Mouse (Mus musculus): ENCODE results near the gene Cd81. TPM values are rescaled to one million over a fixed set of nuclear protein-coding genes. Genes with fewer than 3 reads are reported as not detected.
A peak's percentile ranks its signal among the peaks of the same experiment; 100 is the strongest.

Gene Cd81
- polyA plus RNA-seq, 2 experiments = 48.0 to 120 TPM

DNA sequence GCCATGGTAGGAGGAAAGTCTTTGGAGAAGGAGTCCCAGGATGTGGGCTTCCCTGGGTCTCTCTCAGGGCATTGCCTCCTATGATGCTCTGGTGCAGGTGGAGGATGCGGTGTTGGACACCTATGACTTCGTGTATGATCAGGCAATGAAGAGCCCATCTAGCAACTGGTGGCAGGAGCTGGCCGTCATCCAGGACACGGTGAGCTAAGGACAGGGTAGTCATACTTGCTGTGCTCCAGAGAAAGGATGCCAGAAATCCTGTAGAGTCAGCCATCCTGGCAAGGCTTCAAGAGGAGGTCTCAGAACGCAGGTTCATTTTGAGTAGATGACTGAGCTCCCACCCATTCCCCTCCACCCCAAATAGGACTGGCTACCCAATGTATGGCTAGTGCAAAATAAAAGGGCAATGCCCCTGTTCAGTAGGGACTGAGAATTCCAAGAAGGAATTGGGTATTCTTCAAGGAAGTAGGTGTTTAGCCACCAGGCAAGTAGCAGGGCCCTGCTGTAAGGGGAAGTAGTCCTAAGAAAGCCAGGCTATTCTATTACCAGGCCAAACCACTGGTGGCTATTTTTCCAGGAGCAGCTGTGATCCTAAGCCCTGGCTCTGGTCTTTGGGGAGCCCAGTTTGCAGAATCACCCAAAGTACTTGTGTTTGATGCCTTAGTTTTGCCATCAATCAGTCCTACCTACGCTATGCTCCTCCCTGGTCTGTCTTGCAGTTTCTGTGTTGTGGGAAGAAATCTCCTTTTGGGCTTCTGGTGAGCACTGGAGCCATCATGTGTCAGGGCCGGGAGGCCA lies 37.5 kb upstream of the Cd81 start:
- Histone ChIP-seq H3K9ac (replicated peaks) (no peak overlapping the region), H3K4me2 (ENCODE audit: low read depth) (no peak overlapping the region), H3K4me3 (ENCODE audit: insufficient read depth in 1 of 2, low read depth in 2 of 2, low read length in 2 of 2) (no peak overlapping the region), H3K36me3 (replicated peaks; ENCODE audit: control insufficient read depth, insufficient read depth, low read depth) (no peaks in the 10 kb centered on the region), H3K27ac (no peak overlapping the region), H3K4me1 (replicated peaks; ENCODE audit: control insufficient read depth in 2 of 2, insufficient read depth in 2 of 2, low read length in 1 of 2) (peaks cover 0 to 7% of the 10 kb centered on the region in 2 experiments; a peak in 2 of 4 replicates), H3K9me3 (ENCODE audit: control insufficient read depth, low read length) (no peaks in the 10 kb centered on the region), H3K27me3 (ENCODE audit: control insufficient read depth, insufficient read depth, low read length) (no peaks in the 10 kb centered on the region)
- no peak for DNase-seq (ENCODE audit: low read depth in 3 of 3, low spot score in 3 of 3)
- 85% methylated on average over 7 of the region's 7 CpGs for WGBS (ENCODE audit: insufficient replicate concordance)
- no peak for ATAC-seq (ENCODE audit: insufficient read depth)
- TF ChIP-seq EP300 (IDR thresholded peaks at IDR 0.05; ENCODE audit: low read depth) (no peak), CTCF (IDR thresholded peaks at IDR 0.05; ENCODE audit: low read depth) (no peak)

DNA sequence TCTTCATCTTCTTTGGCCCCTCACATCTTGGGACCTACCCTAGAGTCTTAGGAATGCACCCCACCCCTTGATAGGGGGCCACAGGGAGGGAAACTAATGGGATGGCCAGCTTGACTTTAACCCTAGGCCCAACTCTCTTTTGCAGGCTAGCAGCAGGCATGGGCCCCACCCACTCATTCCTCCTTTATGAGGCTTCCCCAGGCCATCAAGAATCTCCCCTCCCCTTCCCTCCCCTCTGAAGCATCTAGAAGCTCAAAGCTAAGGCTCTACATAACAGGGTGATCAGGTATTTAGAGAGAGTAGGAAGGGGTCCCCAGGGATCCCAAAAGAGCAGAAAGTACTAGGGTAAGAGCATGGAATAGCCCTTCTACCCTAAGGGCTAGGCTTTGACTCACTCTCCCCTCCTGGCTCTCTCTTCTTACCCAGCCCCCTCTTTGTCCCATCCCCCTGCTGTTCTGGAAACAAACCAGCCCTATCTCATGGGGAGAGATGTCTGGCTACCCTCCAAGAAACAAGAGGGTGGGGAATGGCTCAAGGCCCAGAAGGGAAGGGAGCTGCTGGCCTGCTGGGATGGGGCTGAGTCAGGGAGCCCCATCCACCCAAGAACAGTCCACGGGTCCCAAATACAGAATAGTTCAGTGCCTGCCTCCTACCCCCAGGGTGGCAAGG lies 36.6 kb upstream of the Cd81 start:
- Histone ChIP-seq H3K36me3 (replicated peaks; ENCODE audit: control insufficient read depth, insufficient read depth, low read depth) (no peaks in the 10 kb centered on the region), H3K4me2 (ENCODE audit: low read depth) (no peak overlapping the region), H3K9me3 (ENCODE audit: control insufficient read depth, low read length) (no peaks in the 10 kb centered on the region), H3K27me3 (ENCODE audit: control insufficient read depth, insufficient read depth, low read length) (no peaks in the 10 kb centered on the region), H3K27ac (no peak overlapping the region), H3K4me3 (ENCODE audit: insufficient read depth in 1 of 2, low read depth in 2 of 2, low read length in 2 of 2) (no peak overlapping the region), H3K4me1 (replicated peaks; ENCODE audit: control insufficient read depth in 2 of 2, insufficient read depth in 2 of 2, low read length in 1 of 2) (peaks cover 0 to 5% of the 10 kb centered on the region in 2 experiments; a peak in 2 of 4 replicates), H3K9ac (replicated peaks) (no peak overlapping the region)
- WGBS (ENCODE audit: insufficient replicate concordance) = 46% methylated on average over 1 of the region's 1 CpGs
- TF ChIP-seq CTCF (IDR thresholded peaks at IDR 0.05; ENCODE audit: low read depth) (no peak), EP300 (IDR thresholded peaks at IDR 0.05; ENCODE audit: low read depth) (no peak)
- ATAC-seq (ENCODE audit: insufficient read depth) = no peak
- no peak for DNase-seq (ENCODE audit: low read depth in 3 of 3, low spot score in 3 of 3)

DNA sequence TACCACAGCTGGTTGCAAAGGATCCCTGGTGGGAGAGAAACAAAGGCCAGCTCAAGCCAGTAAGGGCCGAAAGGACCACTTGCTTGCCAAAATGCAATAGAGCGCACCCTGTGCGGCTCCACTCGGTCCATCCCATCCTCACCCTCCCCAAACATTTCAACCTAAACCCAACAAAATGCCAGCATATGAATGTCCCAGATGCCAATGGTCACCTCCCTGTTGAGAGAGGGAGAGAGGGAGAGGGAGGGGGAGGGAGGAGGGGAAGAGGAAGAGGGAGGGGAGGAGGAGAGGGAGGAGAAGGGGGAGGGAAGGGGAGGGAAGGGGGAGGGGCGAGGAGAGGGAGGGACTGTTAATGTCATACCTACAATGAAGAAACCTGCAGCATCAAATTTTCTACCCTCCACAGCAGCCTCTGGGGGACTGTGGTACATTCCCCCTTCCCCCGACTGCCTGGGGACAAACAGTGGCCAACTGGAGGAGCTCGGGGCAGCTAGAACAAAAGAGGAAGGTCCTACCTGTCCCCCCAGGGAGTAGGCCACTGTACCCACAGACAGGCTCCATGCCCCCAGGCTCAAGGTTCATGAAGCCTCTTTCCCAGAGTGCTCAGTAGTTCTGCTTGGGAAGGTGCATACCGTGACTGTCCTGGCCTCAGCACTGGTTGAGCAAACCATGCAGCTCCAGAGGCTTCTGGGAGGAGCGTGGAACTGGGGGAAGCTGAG lies 36.0 kb upstream of the Cd81 start:
- Histone ChIP-seq H3K36me3 (replicated peaks; ENCODE audit: control insufficient read depth, insufficient read depth, low read depth) (no peaks in the 10 kb centered on the region), H3K27me3 (ENCODE audit: control insufficient read depth, insufficient read depth, low read length) (no peaks in the 10 kb centered on the region), H3K4me2 (ENCODE audit: low read depth) (no peak overlapping the region), H3K4me3 (ENCODE audit: insufficient read depth in 1 of 2, low read depth in 2 of 2, low read length in 2 of 2) (no peak overlapping the region), H3K9ac (replicated peaks) (no peak overlapping the region), H3K27ac (no peak overlapping the region), H3K4me1 (replicated peaks; ENCODE audit: control insufficient read depth in 2 of 2, insufficient read depth in 2 of 2, low read length in 1 of 2) (peaks cover 0 to 5% of the 10 kb centered on the region in 2 experiments; a peak in 3 of 4 replicates), H3K9me3 (ENCODE audit: control insufficient read depth, low read length) (no peaks in the 10 kb centered on the region)
- DNase-seq (ENCODE audit: low read depth in 3 of 3, low spot score in 3 of 3) = no peak
- 67% methylated on average over 9 of the region's 9 CpGs for WGBS (ENCODE audit: insufficient replicate concordance)
- ATAC-seq (ENCODE audit: insufficient read depth) = peak; percentile 5; the same call in 1 of the 2 replicates
- TF ChIP-seq CTCF (IDR thresholded peaks at IDR 0.05; ENCODE audit: low read depth) = no peak
- TF ChIP-seq EP300 (IDR thresholded peaks at IDR 0.05; ENCODE audit: low read depth) = no peak

DNA sequence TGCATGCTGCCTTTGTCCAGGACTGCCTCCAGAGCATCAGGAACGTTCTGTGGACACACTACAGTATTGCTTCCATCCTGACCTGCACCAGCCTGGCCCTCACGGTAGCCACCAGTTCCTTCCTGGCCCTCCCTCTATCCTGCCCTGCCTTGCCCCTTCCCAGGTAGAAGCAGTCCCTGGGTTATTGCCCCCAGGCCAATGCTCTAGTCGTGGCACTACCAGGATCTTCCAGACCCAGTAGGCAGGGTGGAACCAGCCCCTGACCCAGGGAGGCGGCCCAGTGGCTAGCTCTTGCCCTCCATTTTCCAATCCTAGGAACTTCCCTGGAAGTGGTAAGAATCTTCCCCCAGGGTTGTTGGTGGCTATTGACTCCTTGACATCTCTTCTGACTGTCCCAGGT lies 35.4 kb upstream of the Cd81 start:
- H3K4me2 ChIP-seq (ENCODE audit: low read depth) = no peak overlapping the region
- 69% methylated on average over 4 of the region's 4 CpGs for WGBS (ENCODE audit: insufficient replicate concordance)
- H3K9me3 ChIP-seq (ENCODE audit: control insufficient read depth, low read length) = no peaks in the 10 kb centered on the region
- no peak for ATAC-seq (ENCODE audit: insufficient read depth)
- H3K4me1 ChIP-seq (replicated peaks; ENCODE audit: control insufficient read depth in 2 of 2, insufficient read depth in 2 of 2, low read length in 1 of 2) = peaks cover 0 to 4% of the 10 kb centered on the region in 2 experiments; a peak in 3 of 4 replicates
- no peak for DNase-seq (ENCODE audit: low read depth in 3 of 3, low spot score in 3 of 3)
- TF ChIP-seq CTCF (IDR thresholded peaks at IDR 0.05; ENCODE audit: low read depth) = no peak
- TF ChIP-seq EP300 (IDR thresholded peaks at IDR 0.05; ENCODE audit: low read depth) = no peak
- no peaks in the 10 kb centered on the region for H3K36me3 ChIP-seq (replicated peaks; ENCODE audit: control insufficient read depth, insufficient read depth, low read depth)
- H3K9ac ChIP-seq (replicated peaks) = no peak overlapping the region
- H3K27ac ChIP-seq = no peak overlapping the region
- H3K27me3 ChIP-seq (ENCODE audit: control insufficient read depth, insufficient read depth, low read length) = no peaks in the 10 kb centered on the region
- no peak overlapping the region for H3K4me3 ChIP-seq (ENCODE audit: insufficient read depth in 1 of 2, low read depth in 2 of 2, low read length in 2 of 2)

DNA sequence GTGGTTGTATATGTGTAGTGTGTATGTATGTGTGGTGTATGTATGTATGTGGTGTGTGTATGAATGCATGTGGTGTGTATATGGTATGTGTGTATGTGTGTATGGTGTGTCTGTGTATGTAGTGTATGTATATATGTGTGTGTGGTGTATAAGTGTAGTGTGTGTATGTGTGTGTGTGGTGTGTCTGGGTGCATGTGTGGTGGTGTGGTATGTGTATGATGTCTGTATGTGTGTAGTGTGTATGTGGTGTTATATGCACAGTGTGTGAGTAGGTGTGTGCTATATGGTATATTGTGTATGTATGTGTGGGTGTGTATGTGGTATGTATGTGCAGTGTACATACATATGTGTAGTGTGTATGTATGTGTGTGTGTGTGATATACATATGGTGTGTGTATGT lies 32.5 kb upstream of the Cd81 start:
- Histone ChIP-seq H3K27ac (no peak overlapping the region), H3K36me3 (replicated peaks; ENCODE audit: control insufficient read depth, insufficient read depth, low read depth) (no peaks in the 10 kb centered on the region), H3K9ac (replicated peaks) (no peak overlapping the region), H3K4me1 (replicated peaks; ENCODE audit: control insufficient read depth in 2 of 2, insufficient read depth in 2 of 2, low read length in 1 of 2) (no peaks in the 10 kb centered on the region; a peak in 1 of 4 replicates), H3K4me2 (ENCODE audit: low read depth) (no peak overlapping the region), H3K9me3 (ENCODE audit: control insufficient read depth, low read length) (no peaks in the 10 kb centered on the region), H3K4me3 (ENCODE audit: insufficient read depth in 1 of 2, low read depth in 2 of 2, low read length in 2 of 2) (no peak overlapping the region), H3K27me3 (ENCODE audit: control insufficient read depth, insufficient read depth, low read length) (no peaks in the 10 kb centered on the region)
- ATAC-seq (ENCODE audit: insufficient read depth) (peak; percentile 4; the same call in 1 of the 2 replicates), DNase-seq (ENCODE audit: low read depth in 3 of 3, low spot score in 3 of 3) (no peak)
- TF ChIP-seq EP300 (IDR thresholded peaks at IDR 0.05; ENCODE audit: low read depth) = no peak
- TF ChIP-seq CTCF (IDR thresholded peaks at IDR 0.05; ENCODE audit: low read depth) = no peak
